Mouse (Mus musculus) intestine, postnatal 0 days (tissue): Measurements from ENCODE around the gene Reg3g. TPM values are rescaled to one million over a fixed set of nuclear protein-coding genes. Genes with fewer than 3 reads are reported as not detected.
"Not testable (repeated sequence)": the region's sequence is repeated elsewhere in the genome, so short reads cannot be mapped to it uniquely, and the experiment has no call there.

ENCODE experiments used
- ATAC-seq: fragments of 200-750 bp; cut with Nextera tagmentation; 2 replicates; pipeline ENCODE4 v1.8.0; 2017; ENCODE audit warnings: mild to moderate bottlenecking, moderate TSS enrichment, moderate library complexity
- H3K27ac ChIP-seq: fragments of 300-500 bp; sonication (generic); 2 replicates; pipeline ENCODE4 v1.5.1; 2014; ENCODE audit warnings: mild to moderate bottlenecking, low read depth, low read length, moderate library complexity
- H3K27me3 ChIP-seq: fragments of 300-500 bp; sonication (generic); replicated peaks from 2 replicates; pipeline ENCODE4 v1.6.1; 2014; ENCODE audit warnings: low read length, mixed read lengths; ENCODE audit not compliant: control insufficient read depth, insufficient read depth
- H3K36me3 ChIP-seq: fragments of 300-500 bp; sonication (generic); 2 replicates; pipeline ENCODE4 v1.6.1; 2014; ENCODE audit warnings: mild to moderate bottlenecking, moderate library complexity; ENCODE audit not compliant: control insufficient read depth, insufficient read depth
- H3K4me1 ChIP-seq: fragments of 300-500 bp; sonication (generic); replicated peaks from 2 replicates; pipeline ENCODE4 v1.6.1; 2014; ENCODE audit warnings: antibody characterized with exemption, low read length, mixed read lengths; ENCODE audit not compliant: control insufficient read depth, insufficient read depth
- H3K4me2 ChIP-seq: fragments of 300-500 bp; sonication (generic); replicated peaks from 2 replicates; pipeline ENCODE4 v1.6.1; 2014; ENCODE audit warnings: low read depth, mild to moderate bottlenecking, moderate library complexity
- H3K4me3 ChIP-seq: fragments of 300-500 bp; sonication (generic); 2 replicates; pipeline ENCODE4 v1.5.1; 2014; ENCODE audit warnings: low read depth, low read length
- H3K9ac ChIP-seq: fragments of 300-500 bp; sonication (generic); 2 replicates; pipeline ENCODE4 v1.6.1; 2014; ENCODE audit warnings: mild to moderate bottlenecking, low read depth, low read length
- H3K9me3 ChIP-seq: fragments of 300-500 bp; sonication (generic); 2 replicates; pipeline ENCODE4 v1.6.1; 2016; ENCODE audit warnings: mixed run types; ENCODE audit not compliant: control insufficient read depth
- CTCF ChIP-seq: sonication (generic); IDR thresholded peaks from 2 replicates; pipeline ENCODE4 v1.5.1; 2016; ENCODE audit warnings: low read depth, mild to moderate bottlenecking, control low read depth, antibody characterized with exemption, moderate library complexity
- WGBS: fragments of 180-500 bp; shearing (Covaris S2); extraction: QIAGEN DNeasy Blood & Tissue Kit; methylation state at CpG from one replicate; pipeline ENCODE4 v1.1.7; 2014; 5-methylcytosine and 5-hydroxymethylcytosine counted together
- polyA plus RNA-seq: library from polyadenylated mRNA; unstranded; fragments of >200 nt; fragmentation: Nextera tagmentation; extraction: Ambion mirVana; gene quantifications from 2 replicates; pipeline ENCODE4 v1.2.1, GENCODE M21; 2015

Reg3g gene
- polyA plus RNA-seq, 1 experiment from 2014 or later, result 7.8 TPM

GRCm38 (mm10) chr6:78425497-78425896 lies 43.2 kb downstream of the Reg3g start:
- no peak for TF ChIP-seq CTCF
- H3K36me3 ChIP-seq, result no peaks in the 10 kb centered on the region
- ATAC-seq, result no peak
- H3K4me2 ChIP-seq, result no peak overlapping the region
- 39% methylated on average over 3 of the region's 3 CpGs for WGBS
- no peaks in the 10 kb centered on the region; the same call in 1 of the 2 replicates for H3K9me3 ChIP-seq
- no peaks in the 10 kb centered on the region for H3K27me3 ChIP-seq
- H3K27ac ChIP-seq, result no peak overlapping the region
- no peak overlapping the region for H3K9ac ChIP-seq
- no peaks in the 10 kb centered on the region for H3K4me1 ChIP-seq
- H3K4me3 ChIP-seq, result no peak overlapping the region

- not testable (repeated sequence) for H3K4me3 ChIP-seq, H3K9me3 ChIP-seq, H3K4me2 ChIP-seq, H3K27ac ChIP-seq, H3K4me1 ChIP-seq, ATAC-seq, H3K9ac ChIP-seq, H3K36me3 ChIP-seq, H3K27me3 ChIP-seq
These were observed 46.3 kb downstream of the Reg3g start, which contains the start of gene Reg1 for GRCm38 (mm10) chr6:78422411-78422810. TSS of gene Reg1 (plus strand) at chr6:78422711.

Other genes with a start within 250 kb of the Reg3g start
- 52.4 and 93.9 TPM in 2 replicates for gene Reg3b, start 98.2 kb downstream of the Reg3g start, polyA plus RNA-seq
- not detected in 2 replicates for gene Reg3d, start 90.0 kb downstream of the Reg3g start, polyA plus RNA-seq
- not detected in 2 replicates for gene Reg3a, start 88.2 kb downstream of the Reg3g start, polyA plus RNA-seq
- gene Reg2, start 73.2 kb downstream of the Reg3g start, polyA plus RNA-seq, result not detected in 2 replicates
- 229 and 280 TPM in 2 replicates for gene Reg1, start 46.2 kb downstream of the Reg3g start, polyA plus RNA-seq